Mouse (Mus musculus) G1E (cell line): ENCODE measurements around the gene Slc24a2. TPM values are rescaled to one million over a fixed set of nuclear protein-coding genes. Genes with fewer than 3 reads are reported as not detected.

ENCODE experiments used
- ATAC-seq: 2 replicates; pipeline ENCODE4 v1.8.0; 2016; ENCODE audit warnings: mild to moderate bottlenecking; ENCODE audit not compliant: insufficient number of reproducible peaks, poor library complexity, low FRiP score, severe bottlenecking; ENCODE audit errors: extremely low read depth
- DNase-seq: peaks from one replicate; pipeline ENCODE4 v3.0.0; 2012; ENCODE audit warnings: low spot score
- H3K27me3 ChIP-seq: 2 replicates; pipeline ENCODE4 v1.6.1; 2012; ENCODE audit warnings: mild to moderate bottlenecking, low read length, inconsistent platforms; ENCODE audit not compliant: insufficient read depth
- H3K36me3 ChIP-seq: replicated peaks from 2 replicates; pipeline ENCODE3; 2012; ENCODE audit warnings: mild to moderate bottlenecking, inconsistent platforms
- H3K4me1 ChIP-seq: 2 replicates; pipeline ENCODE4 v1.6.1; 2012; ENCODE audit warnings: low read depth, low read length, inconsistent platforms, mixed read lengths; ENCODE audit not compliant: insufficient read depth
- H3K4me3 ChIP-seq: 2 replicates; pipeline ENCODE4 v1.5.1; 2012; ENCODE audit warnings: low read depth, mild to moderate bottlenecking, inconsistent platforms, low read length, moderate library complexity, mixed read lengths
- H3K9me3 ChIP-seq: replicated peaks from 2 replicates; pipeline ENCODE4 v1.6.1; 2012; ENCODE audit warnings: inconsistent platforms
- CTCF ChIP-seq: IDR thresholded peaks from 2 replicates; pipeline ENCODE4 v1.5.1; 2012; ENCODE audit warnings: low read depth, low read length, inconsistent platforms, mixed read lengths
- GATA1 ChIP-seq: IDR thresholded peaks from 2 replicates; pipeline ENCODE4 v1.6.1; 2012; ENCODE audit warnings: borderline replicate concordance, low read length, inconsistent platforms, mixed read lengths
- GATA2 ChIP-seq: IDR thresholded peaks from 2 replicates; pipeline ENCODE4 v1.6.1; 2012; ENCODE audit warnings: low read depth, low read length, inconsistent platforms, borderline replicate concordance
- POLR2AphosphoS5 ChIP-seq: IDR thresholded peaks from 2 replicates; pipeline ENCODE4 v1.6.1; 2012; ENCODE audit warnings: low read depth, low read length, inconsistent platforms; ENCODE audit not compliant: insufficient replicate concordance
- TAL1 ChIP-seq: conservative IDR thresholded peaks from 2 replicates; pipeline ENCODE4 v1.6.1; 2012; ENCODE audit warnings: low read depth, low read length, inconsistent platforms, mixed read lengths
- polyA plus RNA-seq: library from polyadenylated mRNA; stranded (reverse); fragments of >175 nt; gene quantifications from 2 replicates; pipeline ENCODE4 v1.2.3, GENCODE M21; 2012
- total RNA-seq, 2 experiments: library from RNA; stranded (forward) in 1 of 2; stranded (reverse) in 1 of 2; fragments of 200-1000 nt in 1 of 2; fragments of >200 nt in 1 of 2; fragmentation: Nextera tagmentation in 1 of 2; gene quantifications; 2 replicates each; pipeline ENCODE4 v1.2.3; 2014 to 2017

Slc24a2 gene
- total and polyA plus RNA-seq, 3 experiments, result 0.55 TPM; not detected in 2

GRCm38 (mm10) chr4:87043296-87043695, 187.0 kb downstream of the Slc24a2 start:
- no peak for ATAC-seq
- H3K27me3 ChIP-seq, result no peaks in the 10 kb centered on the region
- no peaks in the 10 kb centered on the region for H3K4me1 ChIP-seq
- DNase-seq, result no peak
- H3K36me3 ChIP-seq, result no peaks in the 10 kb centered on the region
- no peak overlapping the region for H3K4me3 ChIP-seq
- TF ChIP-seq TAL1, result no peak
- no peak for TF ChIP-seq POLR2AphosphoS5
- TF ChIP-seq GATA2, result no peak
- TF ChIP-seq GATA1, result no peak
- TF ChIP-seq CTCF, result no peak
- peaks cover 13% of the 10 kb centered on the region for H3K9me3 ChIP-seq

GRCm38 (mm10) chr4:87041412-87041997, 188.8 kb downstream of the Slc24a2 start:
- no peak for DNase-seq
- TF ChIP-seq GATA1 (no peak), POLR2AphosphoS5 (no peak), CTCF (no peak), TAL1 (no peak), GATA2 (no peak)
- no peaks in the 10 kb centered on the region for H3K4me1 ChIP-seq
- H3K4me3 ChIP-seq, result no peak overlapping the region
- H3K9me3 ChIP-seq, result peaks cover 15% of the 10 kb centered on the region
- no peaks in the 10 kb centered on the region for H3K27me3 ChIP-seq
- H3K36me3 ChIP-seq, result no peaks in the 10 kb centered on the region
- ATAC-seq, result no peak

GRCm38 (mm10) chr4:87037592-87037991, 192.7 kb downstream of the Slc24a2 start:
- no peak for TF ChIP-seq POLR2AphosphoS5
- TF ChIP-seq CTCF, result no peak
- TF ChIP-seq GATA1, result no peak
- no peak for TF ChIP-seq TAL1
- no peak for TF ChIP-seq GATA2
- no peaks in the 10 kb centered on the region for H3K27me3 ChIP-seq
- H3K9me3 ChIP-seq, result peaks cover 11% of the 10 kb centered on the region
- no peak overlapping the region for H3K4me3 ChIP-seq
- no peaks in the 10 kb centered on the region for H3K4me1 ChIP-seq
- ATAC-seq (no peak), DNase-seq (no peak)
- H3K36me3 ChIP-seq, result no peaks in the 10 kb centered on the region

- DNase-seq (no peak), ATAC-seq (no peak)
- no peaks in the 10 kb centered on the region for H3K4me1 ChIP-seq
- peaks cover 14% of the 10 kb centered on the region for H3K9me3 ChIP-seq
- H3K4me3 ChIP-seq, result no peak overlapping the region
- H3K27me3 ChIP-seq, result no peaks in the 10 kb centered on the region
- no peaks in the 10 kb centered on the region for H3K36me3 ChIP-seq
- no peak for TF ChIP-seq CTCF
- no peak for TF ChIP-seq GATA2
- no peak for TF ChIP-seq POLR2AphosphoS5
- TF ChIP-seq GATA1, result no peak
- TF ChIP-seq TAL1, result no peak
These were observed 193.8 kb downstream of the Slc24a2 start for GRCm38 (mm10) chr4:87036507-87036906.

GRCm38 (mm10) chr4:87035701-87036100, 194.6 kb downstream of the Slc24a2 start:
- no peaks in the 10 kb centered on the region for H3K36me3 ChIP-seq
- H3K4me3 ChIP-seq, result no peak overlapping the region
- no peak for ATAC-seq
- TF ChIP-seq GATA1 (no peak), GATA2 (no peak), POLR2AphosphoS5 (no peak), TAL1 (no peak), CTCF (no peak)
- DNase-seq, result no peak
- no peaks in the 10 kb centered on the region for H3K27me3 ChIP-seq
- H3K4me1 ChIP-seq, result no peaks in the 10 kb centered on the region
- H3K9me3 ChIP-seq, result peaks cover 11% of the 10 kb centered on the region

- Histone ChIP-seq H3K36me3 (no peaks in the 10 kb centered on the region), H3K4me1 (no peaks in the 10 kb centered on the region), H3K27me3 (no peaks in the 10 kb centered on the region), H3K4me3 (no peak overlapping the region), H3K9me3 (peaks cover 22% of the 10 kb centered on the region)
- no peak for ATAC-seq
- TF ChIP-seq POLR2AphosphoS5 (no peak), GATA1 (no peak), GATA2 (no peak), CTCF (no peak), TAL1 (no peak)
- DNase-seq, result no peak
These were observed 197.6 kb downstream of the Slc24a2 start for GRCm38 (mm10) chr4:87032632-87033031.
